Mouse (Mus musculus) C2C12 (cell line): ENCODE results near the gene Ppp2r5a. TPM values are rescaled to one million over a fixed set of nuclear protein-coding genes. Genes with fewer than 3 reads are reported as not detected.

Experiments used
- H3K27me3 ChIP-seq: one replicate; pipeline ENCODE4 v1.6.1; 2011; ENCODE audit not compliant: control insufficient read depth, insufficient read depth, insufficient read length
- H3K36me3 ChIP-seq: one replicate; pipeline ENCODE4 v1.6.1; 2011; ENCODE audit not compliant: control insufficient read depth, insufficient read depth
- H3K4me3 ChIP-seq: one replicate; pipeline ENCODE4 v1.5.1; 2011; ENCODE audit warnings: mild to moderate bottlenecking, control low read depth; ENCODE audit not compliant: poor library complexity, insufficient read depth, severe bottlenecking
- H3K79me2 ChIP-seq: one replicate; pipeline ENCODE4 v1.6.1; 2011; ENCODE audit not compliant: control insufficient read depth, insufficient read depth
- H3K79me3 ChIP-seq: one replicate; pipeline ENCODE4 v1.6.1; 2011; ENCODE audit warnings: low read depth, control low read depth
- H3ac ChIP-seq: one replicate; pipeline ENCODE3; 2011; ENCODE audit warnings: low read depth; ENCODE audit not compliant: control insufficient read depth, insufficient read length
- CEBPB ChIP-seq: IDR thresholded peaks from one replicate; pipeline ENCODE4 v1.6.1; 2011; ENCODE audit warnings: low read depth, mild to moderate bottlenecking, control low read depth, moderate library complexity
- CTCF ChIP-seq: IDR thresholded peaks from one replicate; pipeline ENCODE4 v1.5.1; 2011; ENCODE audit not compliant: control insufficient read depth, insufficient read depth, insufficient read length
- FOSL1 ChIP-seq: IDR thresholded peaks from one replicate; pipeline ENCODE4 v1.8.0; 2011; ENCODE audit warnings: mild to moderate bottlenecking, low read length; ENCODE audit not compliant: poor library complexity, insufficient read depth, severe bottlenecking
- MAX ChIP-seq: IDR thresholded peaks from one replicate; pipeline ENCODE4 v1.6.1; 2011; ENCODE audit warnings: mild to moderate bottlenecking, control low read depth
- MYOD1 ChIP-seq: IDR thresholded peaks from one replicate; pipeline ENCODE4 v1.6.1; 2011; ENCODE audit warnings: low read depth; ENCODE audit not compliant: control insufficient read depth, insufficient read length
- MYOG ChIP-seq: IDR thresholded peaks from one replicate; pipeline ENCODE4 v1.6.1; 2011; ENCODE audit not compliant: control insufficient read depth, insufficient read length; ENCODE audit errors: extremely low read depth
- USF1 ChIP-seq: IDR thresholded peaks from one replicate; pipeline ENCODE4 v1.6.1; 2011; ENCODE audit warnings: low read depth, mild to moderate bottlenecking, control low read depth, moderate library complexity
- polyA plus RNA-seq: library from polyadenylated mRNA; unstranded; fragments of >200 nt; fragmentation: generic; extraction: Trizol; gene quantifications from one replicate; pipeline ENCODE4 v1.2.1, GENCODE M21; 2012; ENCODE audit warnings: missing spikeins

Gene Ppp2r5a
- polyA plus RNA-seq, 1 experiment = 21.5 TPM

DNA sequence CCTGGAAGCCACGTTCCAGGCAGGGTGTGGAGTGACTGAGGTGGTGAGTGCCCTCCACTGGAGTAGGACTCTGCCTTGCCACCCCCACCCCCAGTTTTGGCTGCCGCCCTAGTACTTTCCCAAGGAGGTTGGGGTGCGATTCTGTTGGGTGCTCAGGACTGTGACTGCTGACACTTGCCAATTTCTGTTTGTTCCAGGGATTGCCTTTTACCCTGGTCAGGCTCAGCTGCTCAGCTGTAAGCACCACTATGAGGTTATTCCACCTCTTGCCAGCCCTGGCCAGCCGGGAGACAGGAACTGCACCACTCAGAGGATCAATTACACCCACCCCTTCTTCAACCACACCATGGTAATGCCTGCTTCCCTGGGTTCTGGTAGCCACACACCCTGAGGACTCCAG, 62.5 kb downstream of the Ppp2r5a start:
- no peak for TF ChIP-seq MYOG
- no peak for TF ChIP-seq FOSL1
- no peak for TF ChIP-seq MYOD1
- no peak for TF ChIP-seq CEBPB
- TF ChIP-seq MAX = no peak
- no peak for TF ChIP-seq CTCF
- no peak for TF ChIP-seq USF1
- Histone ChIP-seq H3K36me3 (peaks cover 12% of the 10 kb centered on the region), H3K27me3 (no peaks in the 10 kb centered on the region), H3ac (no peak overlapping the region), H3K79me2 (no peaks in the 10 kb centered on the region), H3K4me3 (no peak overlapping the region), H3K79me3 (no peaks in the 10 kb centered on the region)

DNA sequence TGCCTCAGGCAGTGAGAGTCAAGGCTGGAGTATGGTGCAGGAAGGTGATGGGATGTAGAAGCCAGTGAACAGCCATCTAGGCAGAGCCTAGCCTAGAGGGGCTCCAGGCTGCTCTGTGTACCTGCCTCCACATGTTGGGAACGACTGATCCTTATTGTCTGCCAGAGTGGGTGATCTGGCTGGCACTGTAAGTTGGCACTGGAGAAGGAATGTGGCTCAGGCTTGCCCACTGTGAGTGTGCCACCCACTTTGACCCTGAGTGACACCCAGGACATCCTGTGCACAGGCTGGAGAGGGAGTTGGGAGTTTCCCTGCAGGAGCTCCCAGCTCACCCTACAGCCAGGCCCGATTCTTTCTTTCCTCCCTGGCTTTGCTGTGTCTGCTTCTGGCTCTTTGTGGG, 63.2 kb downstream of the Ppp2r5a start:
- H3ac ChIP-seq = no peak overlapping the region
- no peaks in the 10 kb centered on the region for H3K27me3 ChIP-seq
- peaks cover 12% of the 10 kb centered on the region for H3K36me3 ChIP-seq
- H3K4me3 ChIP-seq = no peak overlapping the region
- TF ChIP-seq CEBPB = no peak
- no peaks in the 10 kb centered on the region for H3K79me3 ChIP-seq
- H3K79me2 ChIP-seq = no peaks in the 10 kb centered on the region

DNA sequence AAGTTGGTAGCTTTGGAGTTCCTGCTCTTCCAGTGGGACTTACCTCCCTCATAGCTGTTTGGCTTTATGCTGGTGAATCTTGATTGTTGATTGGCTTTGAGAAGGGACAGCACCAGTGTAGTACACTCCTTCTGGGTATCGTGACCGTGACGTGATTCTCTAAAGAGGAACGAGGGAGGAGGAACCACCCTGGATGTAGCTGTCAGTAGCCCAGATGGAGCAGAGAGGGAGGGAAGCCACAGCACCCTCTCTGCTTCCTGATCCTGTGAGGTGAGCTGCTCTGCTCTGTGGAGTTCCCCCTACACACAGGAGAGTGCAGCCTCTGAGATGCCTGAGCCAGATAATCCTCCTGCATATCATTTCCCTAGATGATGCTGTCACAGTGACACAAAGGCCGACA, 68.6 kb downstream of the Ppp2r5a start:
- H3ac ChIP-seq = no peak overlapping the region
- peaks cover 11% of the 10 kb centered on the region for H3K36me3 ChIP-seq
- H3K27me3 ChIP-seq = no peaks in the 10 kb centered on the region
- H3K79me2 ChIP-seq = no peaks in the 10 kb centered on the region
- H3K4me3 ChIP-seq = no peak overlapping the region
- no peak for TF ChIP-seq CEBPB
- TF ChIP-seq MAX = no peak
- TF ChIP-seq FOSL1 = no peak
- TF ChIP-seq CTCF = no peak
- no peak for TF ChIP-seq MYOD1
- no peak for TF ChIP-seq MYOG
- no peak for TF ChIP-seq USF1
- H3K79me3 ChIP-seq = no peaks in the 10 kb centered on the region

DNA sequence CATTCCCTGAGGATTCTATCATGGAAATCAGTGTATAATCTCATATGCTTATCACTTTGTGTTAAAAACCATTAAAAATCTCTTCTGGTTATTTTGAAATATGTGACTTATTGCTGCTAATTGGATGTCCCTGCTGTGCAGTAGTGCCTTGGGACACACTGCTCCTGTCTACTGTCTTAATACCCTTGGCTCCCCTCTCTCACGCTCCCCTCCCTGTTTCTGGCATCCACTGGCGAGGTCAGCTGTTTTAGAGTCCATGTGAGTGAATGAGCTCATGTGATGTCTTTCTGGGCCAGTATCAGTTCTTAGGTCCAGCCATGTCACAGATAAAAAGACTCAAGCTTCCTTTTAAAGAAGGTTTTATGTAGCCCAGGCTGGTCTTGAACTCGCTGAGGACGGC, 72.7 kb downstream of the Ppp2r5a start:
- no peak for TF ChIP-seq MYOD1
- no peak for TF ChIP-seq MAX
- TF ChIP-seq MYOG = no peak
- H3K4me3 ChIP-seq = no peak overlapping the region
- no peak overlapping the region for H3ac ChIP-seq
- H3K79me3 ChIP-seq = no peaks in the 10 kb centered on the region
- H3K36me3 ChIP-seq = peaks cover 5% of the 10 kb centered on the region
- H3K79me2 ChIP-seq = peaks cover 16% of the 10 kb centered on the region
- H3K27me3 ChIP-seq = no peaks in the 10 kb centered on the region

DNA sequence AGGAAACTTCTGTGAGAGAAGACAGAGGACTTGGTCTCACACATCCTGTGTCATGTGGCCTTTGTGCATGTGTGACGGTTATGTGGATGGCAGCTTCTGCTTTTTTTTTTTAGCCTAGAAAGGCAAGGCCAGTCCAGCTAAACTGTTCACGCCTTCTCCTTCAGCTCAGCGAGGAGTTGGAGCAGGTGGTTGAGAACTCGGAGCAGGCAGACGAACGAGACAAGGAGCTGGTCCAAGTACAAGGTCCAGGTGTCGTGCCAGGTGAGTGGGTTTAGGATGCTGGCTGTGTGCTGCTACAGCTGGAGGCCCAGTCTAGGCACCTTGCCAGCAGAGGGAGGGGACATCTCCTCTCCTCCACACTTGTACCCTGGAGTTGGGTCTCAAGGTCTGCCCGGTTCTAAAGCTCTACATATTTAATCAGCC, 75.0 kb downstream of the Ppp2r5a start:
- TF ChIP-seq CTCF = no peak
- no peak for TF ChIP-seq FOSL1
- no peak for TF ChIP-seq MYOD1
- Histone ChIP-seq H3K79me2 (peaks cover 16% of the 10 kb centered on the region), H3K36me3 (peaks cover 5% of the 10 kb centered on the region), H3ac (no peak overlapping the region), H3K79me3 (no peaks in the 10 kb centered on the region), H3K4me3 (no peak overlapping the region), H3K27me3 (no peaks in the 10 kb centered on the region)

DNA sequence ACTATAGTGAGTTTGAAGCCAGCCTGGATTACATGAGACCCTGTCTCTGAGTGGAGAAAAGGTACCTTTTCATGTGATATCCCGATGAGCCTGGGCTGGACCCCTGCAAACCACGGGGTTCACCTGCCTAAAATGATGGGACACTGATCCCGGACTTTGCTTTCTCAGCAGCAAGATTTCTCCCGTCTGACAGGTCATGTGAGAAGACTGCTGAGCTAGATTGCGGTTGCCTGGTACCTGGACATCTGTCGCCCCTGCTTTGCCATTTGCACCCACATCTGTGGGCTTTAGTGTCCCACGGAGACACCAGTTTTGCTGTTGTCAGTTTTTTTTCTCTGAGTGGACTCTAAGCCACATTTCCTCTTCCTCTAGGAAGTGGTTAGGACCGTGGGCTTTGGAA, 75.8 kb downstream of the Ppp2r5a start:
- no peaks in the 10 kb centered on the region for H3K27me3 ChIP-seq
- no peak overlapping the region for H3K4me3 ChIP-seq
- no peaks in the 10 kb centered on the region for H3K79me3 ChIP-seq
- peaks cover 16% of the 10 kb centered on the region for H3K79me2 ChIP-seq
- H3ac ChIP-seq = no peak overlapping the region
- TF ChIP-seq MYOD1 (no peak), CTCF (no peak), USF1 (no peak), MYOG (no peak), FOSL1 (no peak), MAX (no peak), CEBPB (no peak)
- no peaks in the 10 kb centered on the region for H3K36me3 ChIP-seq
